Mouse (Mus musculus) layer of hippocampus, adult 6 months (tissue): ENCODE measurements around the gene Sesn2. TPM values are rescaled to one million over a fixed set of nuclear protein-coding genes. Genes with fewer than 3 reads are reported as not detected.

Experiments used
- long read RNA-seq, 2 experiments: library from polyadenylated mRNA; unstranded; transcript quantifications; one replicate each; pipeline ENCODE4 v2.0.0; 2019 to 2020
- polyA plus RNA-seq: library from polyadenylated mRNA; unstranded; fragments of <200 nt; fragmentation: Nextera tagmentation; gene quantifications from 2 replicates; pipeline ENCODE4 v1.2.3, GENCODE M21; 2021

Gene Sesn2
- 8.4 and 8.5 TPM in 2 replicates for polyA plus RNA-seq
- long read RNA-seq, experiment 1, transcript Sesn2-201 (10 exons, 3,475 nt), result major isoform, 11 of 16 reads
- long read RNA-seq, experiment 1, partial matches to known transcripts, result 5 of 16 reads
- long read RNA-seq, experiment 1, other reads (novel, unspliced or antisense), result 0 of 16 reads
- long read RNA-seq, experiment 2, transcript Sesn2-201 (10 exons, 3,475 nt), result major isoform, 39 of 42 reads
- long read RNA-seq, experiment 2, partial matches to known transcripts, result 3 of 42 reads
- long read RNA-seq, experiment 2, other reads (novel, unspliced or antisense), result 0 of 42 reads

GRCm38 (mm10) chr4:132510352-132510798 lies at the start of gene Sesn2:
Gene Sesn2, minus strand, starts transcription at chr4:132510501.

GRCm38 (mm10) chr4:132535406-132536121 lies 25.3 kb upstream of the Sesn2 start, which contains the start of gene Dnajc8:
Gene Dnajc8, plus strand, starts transcription at chr4:132535550.

GRCm38 (mm10) chr4:132532981-132533916 lies 22.9 kb upstream of the Sesn2 start, which contains the start of gene Atpif1:
Gene Atpif1, minus strand, starts transcription at chr4:132533659.

GRCm38 (mm10) chr4:132463430-132464254 lies 46.7 kb downstream of the Sesn2 start, which contains the start of gene Med18:
Gene Med18, minus strand, starts transcription at chr4:132463921.

Other genes with a start within 250 kb of the Sesn2 start
- 11.1 and 14.6 TPM in 2 replicates for gene Gmeb1, start 248.9 kb downstream of the Sesn2 start, polyA plus RNA-seq
- gene Taf12, start 236.1 kb downstream of the Sesn2 start, polyA plus RNA-seq, result 21.8 and 30.4 TPM in 2 replicates
- 6.3 and 7.0 TPM in 2 replicates for gene Rab42, start 207.1 kb downstream of the Sesn2 start, polyA plus RNA-seq
- 52.5 and 52.7 TPM in 2 replicates for gene Trnau1ap, start 181.0 kb downstream of the Sesn2 start, polyA plus RNA-seq
- gene Rcc1, start 156.9 kb downstream of the Sesn2 start, polyA plus RNA-seq, result 5.5 TPM in 2 replicates
- 1.4 and 1.6 TPM in 2 replicates for gene Phactr4, start 88.0 kb downstream of the Sesn2 start, polyA plus RNA-seq
- gene Med18, start 46.6 kb downstream of the Sesn2 start, polyA plus RNA-seq, result 4.4 and 5.3 TPM in 2 replicates
- 1,444 and 1,702 TPM in 2 replicates for gene Atpif1, start 23.2 kb upstream of the Sesn2 start, polyA plus RNA-seq
- 87.8 and 95.3 TPM in 2 replicates for gene Dnajc8, start 25.0 kb upstream of the Sesn2 start, polyA plus RNA-seq
- 2.1 and 4.0 TPM in 2 replicates for gene Ptafr, start 53.6 kb upstream of the Sesn2 start, polyA plus RNA-seq
- 17.8 and 21.8 TPM in 2 replicates for gene Eya3, start 128.5 kb upstream of the Sesn2 start, polyA plus RNA-seq
- gene Xkr8, start 222.0 kb upstream of the Sesn2 start, polyA plus RNA-seq, result 2.0 and 3.0 TPM in 2 replicates
- 2.6 and 3.6 TPM in 2 replicates for gene Smpdl3b, start 246.8 kb upstream of the Sesn2 start, polyA plus RNA-seq